Mouse (Mus musculus): ENCODE results near the gene Gm48552. TPM values are rescaled to one million over a fixed set of nuclear protein-coding genes. Genes with fewer than 3 reads are reported as not detected.

Gm48552 gene
- total RNA-seq, 2 experiments from 2014 or later = 2.8 to 4.7 TPM

DNA sequence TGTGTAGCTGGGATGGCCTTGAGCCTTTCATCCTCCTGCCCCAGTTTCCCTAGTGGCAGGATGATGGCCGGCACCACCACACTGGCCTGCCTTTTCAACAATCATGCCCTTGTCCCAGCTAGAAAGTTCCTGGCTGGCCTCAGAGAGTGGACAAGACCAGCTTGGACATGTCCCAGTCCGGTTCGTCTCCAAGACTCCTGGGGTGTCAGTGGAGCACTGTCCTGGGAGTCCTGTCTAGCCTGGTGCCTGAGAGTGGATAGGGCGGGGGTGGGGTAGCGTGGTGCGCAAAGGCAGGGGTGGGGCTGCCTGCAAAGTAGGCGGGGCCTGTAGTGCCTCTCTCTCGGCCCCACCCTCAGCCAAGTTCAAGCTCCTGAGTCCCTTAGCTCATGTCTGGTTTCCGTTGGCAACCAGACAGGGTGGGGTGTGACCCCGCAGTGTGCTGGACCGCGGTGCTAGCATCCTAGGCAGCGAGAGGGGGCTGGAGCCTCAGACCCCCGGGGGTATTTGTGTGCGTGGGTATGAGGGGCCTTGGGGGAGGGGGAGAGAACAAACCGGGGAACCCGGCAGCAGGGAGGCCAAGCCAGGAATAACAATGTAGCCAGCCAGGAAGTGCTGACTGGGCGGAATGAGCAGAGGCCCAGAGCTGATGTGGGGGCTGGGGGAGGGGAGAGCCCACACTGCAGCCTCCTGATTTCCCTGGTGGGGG is 12.9 kb downstream of the Gm48552 start:
- intact Hi-C loops (cut with DNase I) = no loop called here
- peak; percentile 54 to 65 for DNase-seq (ENCODE audit: low spot score in 2 of 2)

DNA sequence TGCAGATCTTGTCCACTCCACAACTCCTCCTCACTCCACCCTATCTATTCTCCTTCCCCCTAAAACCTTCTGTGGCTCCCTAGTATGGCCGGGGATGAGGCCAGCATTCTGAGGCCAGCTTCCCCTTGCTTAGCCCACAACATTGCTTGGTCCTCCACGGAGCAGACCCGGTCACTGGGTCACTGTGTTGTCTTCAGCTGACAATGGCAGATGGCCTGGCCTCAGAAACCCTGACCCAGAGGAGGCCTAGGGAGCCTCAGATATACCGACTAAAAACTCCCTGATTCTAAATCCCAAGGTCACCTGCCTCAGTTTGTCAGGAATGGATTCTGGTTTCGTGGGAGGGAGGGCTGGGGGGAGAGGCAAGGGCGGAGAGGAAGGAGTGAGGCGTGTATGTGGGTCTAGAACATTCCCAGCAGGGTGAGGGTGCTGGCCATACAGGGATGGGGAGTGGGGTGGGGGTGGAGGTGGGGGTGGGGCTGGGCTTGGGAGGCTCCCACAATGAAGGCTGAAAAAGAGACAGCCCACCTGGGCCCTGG is 13.5 kb downstream of the Gm48552 start:
- DNase-seq (ENCODE audit: low spot score in 2 of 2) = no peak
- intact Hi-C loops (cut with DNase I) = no loop called here

DNA sequence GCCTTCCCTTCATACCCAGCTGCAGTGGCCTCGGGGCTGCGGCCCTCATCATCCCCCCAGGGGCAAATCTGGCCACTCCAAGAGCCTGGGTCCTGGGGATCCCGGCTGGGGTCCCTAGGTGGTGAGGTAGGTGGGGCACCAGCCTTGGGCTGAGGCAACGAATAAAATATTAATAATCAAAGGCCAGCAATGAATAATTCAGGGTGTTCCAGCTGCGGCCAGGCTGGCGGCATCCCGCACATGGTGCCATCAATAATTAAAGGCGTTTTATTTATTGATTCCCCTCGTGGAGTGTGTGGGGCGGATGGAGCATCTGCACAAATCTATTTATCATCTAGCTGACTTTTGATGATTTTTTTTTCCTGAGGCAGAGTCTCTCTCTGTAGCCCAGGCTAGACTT is 14.7 kb downstream of the Gm48552 start:
- DNase-seq (ENCODE audit: low spot score in 2 of 2) = no peak
- intact Hi-C loops (cut with DNase I) = no loop called here

- intact Hi-C loops (cut with DNase I) = no loop called here
- no peak for DNase-seq (ENCODE audit: low spot score in 2 of 2)
Measured at GRCm38 (mm10) chr10:81404082-81404481, 15.3 kb downstream of the Gm48552 start.

GRCm38 (mm10) chr10:81404720-81405119 is 15.9 kb downstream of the Gm48552 start:
- intact Hi-C loops (cut with DNase I) = no loop called here
- no peak for DNase-seq (ENCODE audit: low spot score in 2 of 2)

- DNase-seq (ENCODE audit: low spot score in 2 of 2) = peak; percentile 56 to 78
- intact Hi-C loops (cut with DNase I) = no loop called here
Measured at GRCm38 (mm10) chr10:81405588-81406201, 16.9 kb downstream of the Gm48552 start.

- intact Hi-C loops (cut with DNase I) = no loop called here
- DNase-seq (ENCODE audit: low spot score in 2 of 2) = no peak
Measured at GRCm38 (mm10) chr10:81406504-81407440, 18.0 kb downstream of the Gm48552 start.

DNA sequence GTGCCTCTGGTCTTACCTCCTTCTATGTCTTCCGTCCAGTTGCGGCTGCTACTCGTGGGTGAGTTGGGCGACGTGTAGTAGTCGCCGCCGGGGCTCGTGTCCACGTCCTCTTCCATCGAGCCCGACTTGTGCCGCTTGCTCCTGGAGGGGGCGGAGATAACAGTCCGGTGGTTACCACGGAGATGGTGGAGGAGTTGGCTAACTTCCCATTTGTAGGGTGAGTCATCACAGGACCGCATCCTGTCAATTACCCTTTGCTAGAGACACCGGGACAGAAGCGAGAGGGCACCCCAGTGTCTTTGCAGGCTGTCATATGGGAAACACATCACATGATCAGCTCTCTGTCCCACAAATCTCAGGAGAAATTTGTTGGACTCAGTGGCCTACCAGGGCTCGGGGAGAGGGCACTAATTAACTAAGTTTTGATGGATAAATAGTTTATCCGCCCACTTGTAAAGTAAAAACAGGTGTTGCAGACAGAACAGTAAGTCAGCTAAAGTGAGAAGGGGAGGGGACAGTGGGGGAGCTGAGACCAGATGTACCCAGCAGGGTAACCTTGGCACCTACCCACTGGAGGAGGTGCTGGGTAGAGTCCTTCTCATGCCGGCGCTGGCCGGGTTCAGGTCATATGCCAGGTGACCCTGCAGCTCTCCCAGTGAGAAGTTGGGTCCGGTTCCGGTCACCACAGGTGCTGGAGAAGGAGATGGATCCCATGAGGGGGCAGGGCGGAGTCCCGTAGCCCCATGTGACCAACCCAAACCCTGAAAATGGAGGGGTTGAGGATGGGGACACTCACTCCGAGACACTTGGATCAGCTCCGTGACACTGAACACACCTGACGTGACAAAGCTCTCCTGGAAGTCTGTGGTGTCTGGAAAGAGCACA is 19.0 kb downstream of the Gm48552 start:
- intact Hi-C loops (cut with DNase I) = no loop called here
- peak; percentile 77 to 91 for DNase-seq (ENCODE audit: low spot score in 2 of 2)

GRCm38 (mm10) chr10:81408424-81408729 is 19.6 kb downstream of the Gm48552 start:
- no peak for DNase-seq (ENCODE audit: low spot score in 2 of 2)
- intact Hi-C loops (cut with DNase I) = no loop called here

DNA sequence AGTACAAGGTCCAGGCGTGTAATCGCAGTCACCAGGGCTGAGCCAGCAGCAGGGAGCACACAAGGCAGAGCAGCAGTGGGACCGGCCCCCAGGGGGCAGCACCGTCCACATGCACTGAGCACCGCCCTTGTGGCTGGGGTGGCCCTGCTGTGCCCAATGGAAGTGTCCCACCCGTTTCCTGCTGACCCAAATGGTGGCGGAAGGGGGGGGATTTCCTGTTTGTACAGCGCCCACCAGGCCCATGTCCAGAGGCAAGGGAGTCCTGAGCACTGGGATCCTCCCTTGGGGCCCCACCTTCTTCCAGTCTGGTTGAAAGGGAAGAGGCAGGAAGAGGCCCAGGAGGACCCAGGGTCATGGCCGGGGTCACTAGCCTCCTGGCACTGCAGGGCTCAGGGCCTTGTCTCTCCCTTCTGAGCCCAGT is 20.1 kb downstream of the Gm48552 start:
- peak in 1 of 2 experiments; percentile 73 for DNase-seq (ENCODE audit: low spot score in 2 of 2)
- intact Hi-C loops (cut with DNase I) = no loop called here

GRCm38 (mm10) chr10:81409330-81409729 is 20.5 kb downstream of the Gm48552 start:
- intact Hi-C loops (cut with DNase I) = no loop called here
- DNase-seq (ENCODE audit: low spot score in 2 of 2) = no peak

GRCm38 (mm10) chr10:81410350-81410749 is 21.5 kb downstream of the Gm48552 start:
- DNase-seq (ENCODE audit: low spot score in 2 of 2) = no peak
- intact Hi-C loops (cut with DNase I) = no loop called here

GRCm38 (mm10) chr10:81410981-81411380 is 22.2 kb downstream of the Gm48552 start:
- intact Hi-C loops (cut with DNase I) = no loop called here
- DNase-seq (ENCODE audit: low spot score in 2 of 2) = no peak

- intact Hi-C loops (cut with DNase I) = loop anchor here (2.0 kb wide), 1 partner anchor 15 kb away; no protein-coding TSS in a partner anchor
- DNase-seq (ENCODE audit: low spot score in 2 of 2) = peak; percentile 60 to 74
Measured at GRCm38 (mm10) chr10:81411471-81412400, 22.9 kb downstream of the Gm48552 start.

- intact Hi-C loops (cut with DNase I) = loop anchor here (2.0 kb wide), 1 partner anchor 14 kb away; no protein-coding TSS in a partner anchor
- DNase-seq (ENCODE audit: low spot score in 2 of 2) = no peak
Measured at GRCm38 (mm10) chr10:81412586-81413309, 23.9 kb downstream of the Gm48552 start.

- DNase-seq (ENCODE audit: low spot score in 2 of 2) = peak; percentile 81 to 91
- intact Hi-C loops (cut with DNase I) = loop anchor here (2.0 kb wide), 1 partner anchor 13 kb away; no protein-coding TSS in a partner anchor
Measured at GRCm38 (mm10) chr10:81413310-81414261, 24.8 kb downstream of the Gm48552 start.

All from left cerebral cortex, postnatal 14 days (tissue).